Mouse (Mus musculus) activated CD4-positive, CD25-positive, alpha-beta regulatory T cell, adult 4 months (primary cell): ENCODE results near the gene Olfr49. TPM values are rescaled to one million over a fixed set of nuclear protein-coding genes. Genes with fewer than 3 reads are reported as not detected.

Experiments used
- ATAC-seq: one replicate; pipeline ENCODE4 v1.8.0; 2017
- polyA plus RNA-seq, 2 experiments: library from polyadenylated mRNA; unstranded; fragments of 100-300 nt; shearing (Covaris generic); gene quantifications; one replicate each; pipeline ENCODE4 v1.2.1; 2017

The Olfr49 gene
- under 1 TPM in 1 of 2 experiments, not detected in 1; 0.08 TPM for polyA plus RNA-seq

GRCm38 (mm10) chr14:54284839-54285238 lies at the start of gene Olfr49:
Gene Olfr49 (minus strand): TSS chr14:54284939.
- ATAC-seq: no peak

GRCm38 (mm10) chr14:54333452-54334189 lies 48.9 kb upstream of the Olfr49 start:
- ATAC-seq: no peak

DNA sequence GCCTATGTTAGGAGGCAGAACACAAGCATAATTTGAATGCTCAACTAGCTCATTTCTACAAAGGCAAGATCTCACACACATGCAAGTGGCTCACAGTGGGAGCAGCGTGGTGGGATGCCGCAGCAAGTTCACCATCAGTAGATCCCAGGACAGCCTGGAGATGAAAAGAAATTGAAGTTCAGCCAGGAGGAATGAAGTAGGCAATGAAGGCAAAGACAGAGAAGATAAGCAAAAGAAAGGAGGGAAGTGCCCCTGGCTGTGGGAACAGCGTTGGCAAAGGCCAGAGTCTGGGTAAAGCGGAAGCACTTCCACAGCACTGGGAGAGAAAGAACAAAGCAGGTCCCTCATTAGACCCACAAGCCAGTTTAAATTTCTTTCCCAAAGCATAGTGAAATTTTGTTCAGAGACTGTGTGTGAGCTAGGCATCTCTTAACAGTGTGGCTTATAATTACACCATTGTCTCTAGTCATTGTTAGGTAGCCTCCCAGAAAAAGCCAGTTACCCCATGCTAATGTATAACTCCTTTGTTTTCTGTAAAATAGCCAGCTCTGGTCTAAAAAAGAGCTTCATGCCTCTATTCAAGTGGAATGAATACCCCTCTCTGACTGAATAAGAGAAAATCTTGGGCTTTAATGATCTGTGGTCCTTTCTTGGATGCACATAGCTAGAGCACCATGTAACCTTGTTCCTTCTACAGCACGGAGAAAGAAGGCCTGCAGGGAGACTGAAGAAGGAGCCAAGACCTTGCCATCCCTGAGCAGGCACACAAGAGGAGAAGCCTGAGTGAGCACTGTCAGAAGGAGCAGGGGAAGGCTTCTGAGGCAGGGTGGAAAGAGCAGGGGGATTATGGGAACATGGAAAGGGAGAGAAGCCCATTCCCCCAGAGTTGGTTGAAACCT lies 47.7 kb upstream of the Olfr49 start:
- no peak for ATAC-seq

DNA sequence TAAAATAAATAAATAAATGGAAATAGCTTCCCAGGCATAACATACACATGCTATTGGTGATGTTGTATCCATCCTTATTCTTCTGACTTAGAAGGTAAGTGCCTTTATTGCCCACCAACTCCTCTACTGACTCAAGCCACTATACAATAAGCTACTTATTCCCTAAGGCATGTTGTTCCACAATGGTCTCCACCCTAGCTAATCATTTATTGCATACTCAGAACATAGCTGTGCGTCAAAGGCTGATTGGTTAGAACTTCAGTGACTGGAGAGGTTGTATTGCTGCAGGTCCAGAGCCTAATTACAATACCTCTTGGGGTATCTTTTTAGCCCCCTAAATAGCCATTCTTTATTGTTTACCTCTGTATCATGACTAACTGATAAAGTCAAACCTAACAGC lies 46.4 kb upstream of the Olfr49 start:
- no peak for ATAC-seq

- ATAC-seq: no peak
Measured at GRCm38 (mm10) chr14:54329201-54329600, 44.5 kb upstream of the Olfr49 start.

- no peak for ATAC-seq
Measured at GRCm38 (mm10) chr14:54328548-54328947, 43.8 kb upstream of the Olfr49 start.

DNA sequence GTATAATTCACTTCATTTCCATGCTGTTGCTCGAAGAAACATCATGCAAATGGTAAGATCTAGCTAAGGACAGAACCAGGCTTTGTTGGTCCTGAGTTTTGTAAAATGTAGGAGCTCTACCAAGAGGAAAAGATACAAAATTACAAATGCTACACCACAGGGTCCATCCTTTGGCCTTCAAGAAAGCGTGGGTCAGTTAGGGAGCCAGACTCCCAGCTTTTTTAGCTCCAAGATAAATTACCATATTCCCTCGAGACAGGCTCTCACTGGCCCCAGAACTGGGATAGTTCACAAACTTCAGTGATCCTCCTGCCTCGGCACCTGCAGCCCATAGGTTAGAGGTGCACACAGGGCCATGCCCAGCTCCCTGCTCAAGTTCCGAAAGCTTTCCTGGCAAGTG lies 39.7 kb upstream of the Olfr49 start:
- no peak for ATAC-seq

DNA sequence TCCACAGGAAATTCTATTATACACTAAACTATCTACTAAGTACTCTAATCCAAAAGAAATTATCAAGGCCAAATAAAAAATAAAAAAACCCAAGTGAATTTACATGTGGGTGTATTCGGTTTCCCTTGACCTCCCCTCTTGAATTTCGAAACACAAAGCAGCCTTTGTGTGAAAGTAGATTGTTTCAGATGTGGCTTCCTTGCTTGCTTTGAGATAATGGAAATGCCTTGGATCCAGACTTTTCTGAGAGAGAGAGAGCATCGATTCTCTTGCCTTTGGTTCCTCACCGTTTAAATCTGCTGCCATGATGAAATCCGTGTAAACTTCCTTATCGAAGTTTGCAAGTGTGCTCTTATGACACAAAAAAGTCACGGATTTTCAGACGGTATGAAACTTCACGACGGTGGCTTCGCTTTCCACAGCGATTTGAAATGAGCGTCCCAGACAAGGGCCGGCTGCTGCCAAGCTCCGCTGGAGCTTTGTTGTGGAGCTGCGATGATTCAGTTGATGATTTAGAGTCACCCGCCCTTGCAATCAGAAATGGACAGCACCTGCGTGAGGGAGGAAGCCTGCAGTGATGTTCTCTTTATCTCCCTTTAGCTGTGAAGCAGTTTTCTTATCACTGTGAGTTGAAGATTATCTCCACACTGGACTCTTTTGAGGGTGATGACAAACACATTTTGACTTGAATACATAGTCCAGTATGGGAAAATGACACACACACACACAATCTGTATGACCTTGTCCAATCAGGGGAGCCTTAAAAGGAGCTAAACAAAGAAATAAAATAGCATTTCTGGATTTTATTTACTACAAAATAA lies 37.0 kb upstream of the Olfr49 start:
- ATAC-seq: no peak

- no peak for ATAC-seq
Measured at GRCm38 (mm10) chr14:54311763-54312162, 27.0 kb upstream of the Olfr49 start.

DNA sequence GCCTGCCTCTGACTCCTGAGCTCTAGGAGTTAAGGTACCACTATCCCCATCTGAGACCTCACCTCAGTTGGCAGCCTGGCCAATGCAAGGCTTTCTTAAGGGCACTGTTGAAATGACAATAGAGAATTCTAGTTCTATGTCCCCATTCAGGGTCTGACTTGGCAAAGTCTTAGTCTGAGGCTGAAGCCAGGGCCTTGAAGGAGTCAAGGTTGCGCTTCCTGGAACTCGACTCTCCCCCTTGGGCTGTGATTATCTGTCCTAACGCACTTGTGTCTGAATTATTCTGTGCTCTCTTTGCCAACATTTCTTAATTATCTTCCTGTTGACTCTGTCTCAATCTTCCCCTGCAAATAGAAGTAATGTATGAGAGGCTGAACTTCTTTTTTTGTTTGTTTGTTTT lies 15.9 kb upstream of the Olfr49 start:
- ATAC-seq: no peak

DNA sequence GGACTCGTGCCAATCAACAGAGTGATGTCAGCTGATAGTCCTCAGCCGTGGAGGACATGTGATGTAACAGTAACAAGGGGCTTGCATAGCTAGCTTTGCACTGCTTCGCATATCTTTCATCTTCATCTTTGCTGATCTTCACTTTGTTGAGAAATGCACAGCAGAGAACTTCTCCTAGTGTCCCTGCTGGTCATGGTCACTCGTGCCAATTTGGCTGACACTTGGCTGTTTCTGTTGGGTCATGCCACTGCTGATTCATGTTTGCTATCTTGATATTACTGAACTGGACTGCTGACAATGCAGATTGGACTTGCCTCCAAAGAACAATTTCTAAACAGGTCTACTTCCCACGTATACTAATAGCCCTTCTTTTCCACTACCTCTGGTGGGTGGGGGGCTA lies 15.4 kb upstream of the Olfr49 start:
- ATAC-seq: no peak

DNA sequence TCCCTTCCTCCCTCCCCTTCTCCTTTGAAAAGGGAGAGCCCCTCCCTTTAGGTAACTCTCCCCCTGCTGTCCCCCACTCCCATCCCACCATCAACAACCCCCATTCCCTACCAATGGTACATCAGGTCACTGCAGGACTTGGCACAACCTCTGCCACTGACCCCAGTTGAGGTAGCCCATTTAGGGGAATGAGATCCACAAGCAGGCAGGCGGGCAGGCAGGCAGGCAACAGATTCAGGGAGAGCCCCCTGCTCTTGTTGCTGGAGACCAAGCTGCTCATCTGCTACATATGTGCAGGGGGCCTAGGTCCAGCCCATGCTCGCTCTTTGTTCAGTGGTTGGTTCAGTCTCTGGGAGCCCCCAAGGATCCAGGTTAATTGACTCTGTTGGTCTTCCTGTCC lies 8.3 kb downstream of the Olfr49 start:
- ATAC-seq: no peak

GRCm38 (mm10) chr14:54272696-54273095 lies 12.0 kb downstream of the Olfr49 start:
- no peak for ATAC-seq

GRCm38 (mm10) chr14:54271976-54272606 lies 12.6 kb downstream of the Olfr49 start:
- ATAC-seq: no peak

GRCm38 (mm10) chr14:54270413-54270812 lies 14.3 kb downstream of the Olfr49 start:
- no peak for ATAC-seq

GRCm38 (mm10) chr14:54269566-54269965 lies 15.2 kb downstream of the Olfr49 start:
- ATAC-seq: no peak

DNA sequence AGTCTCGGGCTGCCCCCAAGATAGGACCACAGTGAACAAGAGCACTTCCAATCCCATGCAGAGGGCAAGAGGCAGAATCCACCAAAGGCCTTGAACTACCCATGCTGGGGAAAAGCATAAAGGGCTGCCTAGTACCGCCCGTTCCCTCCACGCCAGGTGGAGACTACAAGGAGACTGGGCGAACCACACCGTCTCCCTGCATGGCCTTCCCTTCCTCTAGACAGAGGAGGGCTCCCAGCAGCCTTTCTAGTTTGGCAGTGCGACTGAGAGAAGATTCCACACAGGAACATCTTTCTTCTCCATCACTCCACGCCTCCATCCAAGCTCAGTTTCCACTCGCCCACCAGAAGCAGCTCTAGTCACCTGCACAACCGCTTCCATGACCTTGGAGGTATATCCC lies 16.8 kb downstream of the Olfr49 start:
- no peak for ATAC-seq

- no peak for ATAC-seq
Measured at GRCm38 (mm10) chr14:54265951-54266350, 18.8 kb downstream of the Olfr49 start.

- ATAC-seq: no peak
Measured at GRCm38 (mm10) chr14:54265093-54265492, 19.6 kb downstream of the Olfr49 start.

- ATAC-seq: no peak
Measured at GRCm38 (mm10) chr14:54264231-54264630, 20.5 kb downstream of the Olfr49 start.

DNA sequence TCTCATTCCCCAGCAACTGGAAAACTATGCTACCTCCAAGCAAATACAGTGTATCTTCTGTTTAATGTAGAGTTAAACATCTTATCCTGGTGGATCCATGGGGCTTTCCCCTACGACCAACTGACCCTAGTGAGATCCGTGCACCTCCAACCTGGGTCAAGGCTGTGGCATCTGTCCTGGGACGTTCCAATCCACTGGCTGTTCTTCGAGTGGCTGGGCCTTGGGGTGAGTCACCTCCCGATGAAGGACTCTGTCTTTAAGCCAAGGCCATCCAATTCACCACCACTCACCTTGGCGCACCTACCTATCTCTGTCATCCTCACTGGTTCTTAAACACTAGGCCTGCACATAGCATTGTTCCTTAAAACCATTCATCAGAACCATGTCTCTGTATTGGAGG lies 21.6 kb downstream of the Olfr49 start:
- ATAC-seq: no peak

GRCm38 (mm10) chr14:54262622-54263021 lies 22.1 kb downstream of the Olfr49 start:
- ATAC-seq: no peak
